Mouse (Mus musculus): Measurements from ENCODE around the gene Pcolce2.
"Not testable (repeated sequence)": the region's sequence is repeated elsewhere in the genome, so short reads cannot be mapped to it uniquely, and the experiment has no call there.

The Pcolce2 gene

DNA sequence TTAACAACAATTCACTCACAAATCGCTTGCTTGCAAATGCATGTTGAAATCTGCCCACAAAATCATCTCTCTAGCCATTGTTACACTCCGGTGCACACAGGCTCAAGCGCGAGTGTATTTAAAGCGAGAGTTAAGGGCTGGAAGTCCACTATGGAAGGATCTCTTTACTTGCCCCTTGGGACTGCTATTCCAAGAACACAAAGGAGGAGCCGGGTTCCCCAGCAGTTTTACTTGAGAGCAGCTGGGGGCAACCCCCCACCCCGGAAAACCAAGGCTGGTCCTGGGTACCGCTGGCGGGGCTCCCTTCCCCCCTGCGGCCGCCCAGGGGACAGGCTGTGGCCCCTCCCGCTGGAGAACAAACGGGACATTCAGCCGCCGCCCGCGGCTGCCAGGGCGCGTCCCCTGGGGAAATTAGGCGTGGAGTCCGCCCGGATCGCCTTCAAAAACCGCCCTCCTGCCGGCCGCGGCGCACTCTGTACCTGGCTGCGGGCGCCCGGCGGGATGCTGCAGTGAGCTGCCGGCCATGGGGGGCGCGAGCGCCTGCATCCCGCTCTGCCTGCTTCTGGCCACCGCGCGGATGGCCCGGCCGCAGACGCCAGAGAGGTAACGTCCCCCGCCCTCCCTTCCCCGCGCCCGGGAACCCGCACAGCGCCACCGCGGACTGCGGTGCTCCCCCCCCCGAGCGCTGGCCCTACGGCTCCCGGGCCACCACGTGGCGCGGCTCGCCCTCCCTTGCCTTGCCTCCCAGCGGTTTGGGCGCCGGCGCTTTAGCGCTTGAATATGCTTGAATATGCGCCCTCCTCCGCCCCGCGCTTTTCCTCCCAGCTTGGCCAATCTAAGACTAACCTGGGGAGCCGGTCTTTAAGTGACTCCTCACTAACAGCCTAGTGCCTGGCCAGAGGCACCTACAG lies at the start of gene Pcolce2:
Gene Pcolce2, plus strand, starts transcription at position 331 of the 911 bp plus-strand sequence.
- DNase-seq = peak; percentile 29

DNA sequence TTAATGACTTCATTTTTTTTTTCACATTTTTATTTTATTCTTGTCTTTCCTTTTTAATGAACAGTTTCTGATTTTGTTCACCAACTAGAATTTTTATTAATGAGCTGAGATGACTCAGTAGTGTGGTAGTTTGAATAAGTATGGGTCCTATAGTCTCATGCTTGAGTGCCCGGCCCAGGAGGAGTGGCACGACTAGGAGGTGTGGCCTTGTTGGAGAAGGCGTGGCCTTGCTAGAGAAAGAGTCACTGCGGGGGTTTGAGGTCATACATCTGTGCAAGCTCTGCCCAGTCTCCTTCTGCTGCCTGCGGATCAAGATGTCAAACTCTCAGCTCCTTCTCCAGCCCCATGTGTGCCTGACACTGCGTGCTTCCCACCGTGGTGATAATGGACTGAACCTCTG lies 49.3 kb upstream of the Pcolce2 start:
- no peak for DNase-seq

DNA sequence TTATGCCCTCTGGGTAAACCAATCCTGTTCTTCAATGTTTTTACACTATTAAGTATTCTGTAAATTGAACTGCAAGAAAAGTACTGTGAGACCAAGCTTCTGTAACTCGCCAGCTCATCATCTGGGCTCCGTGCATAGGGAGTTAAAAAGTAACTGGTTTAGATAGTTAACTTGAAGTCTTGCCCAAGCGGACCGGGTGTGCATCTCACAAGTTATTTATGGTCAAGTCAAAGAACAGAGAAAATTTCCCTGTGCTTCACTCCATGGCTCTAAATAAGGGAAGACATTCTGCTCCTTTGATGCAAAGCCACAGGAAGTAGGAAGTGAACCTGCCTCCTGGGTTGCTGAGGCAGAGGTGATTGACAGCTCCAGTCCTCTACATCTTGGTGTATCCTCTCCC lies 43.1 kb upstream of the Pcolce2 start:
- no peak for DNase-seq

DNA sequence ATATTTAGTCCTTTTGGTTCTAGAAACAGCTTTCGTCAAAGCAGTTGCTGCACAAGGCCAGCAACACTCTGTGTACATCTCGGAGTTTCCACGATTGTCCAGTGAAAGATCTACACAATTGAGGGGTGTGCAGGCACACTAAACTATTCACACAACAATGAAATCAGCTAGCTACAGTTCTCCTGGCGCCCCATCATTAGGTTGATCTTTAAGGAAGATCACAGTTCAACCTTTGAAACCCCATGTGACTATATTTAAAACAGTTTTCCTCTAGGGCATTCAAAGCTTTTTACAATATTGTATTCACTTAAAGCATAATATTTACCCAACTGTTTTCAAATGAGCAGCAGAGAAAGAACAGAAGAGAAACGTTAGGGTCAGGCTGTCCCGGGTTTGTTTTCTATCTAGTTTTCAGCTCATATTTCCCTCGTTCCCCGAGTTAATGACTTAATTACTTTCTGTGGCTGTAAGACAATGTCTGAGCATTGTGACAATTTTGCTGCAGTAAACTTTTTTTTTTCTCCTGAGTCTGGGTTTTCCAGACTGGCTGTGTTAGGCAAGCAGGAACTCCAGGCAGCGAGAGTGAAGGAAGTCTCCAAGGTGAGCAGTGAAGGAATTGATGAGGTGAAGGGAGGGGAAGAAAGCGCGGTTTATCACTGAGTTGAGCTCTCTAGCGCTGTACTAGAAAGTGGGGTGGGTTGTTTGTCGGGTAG lies 39.8 kb upstream of the Pcolce2 start:
- DNase-seq = no peak

DNA sequence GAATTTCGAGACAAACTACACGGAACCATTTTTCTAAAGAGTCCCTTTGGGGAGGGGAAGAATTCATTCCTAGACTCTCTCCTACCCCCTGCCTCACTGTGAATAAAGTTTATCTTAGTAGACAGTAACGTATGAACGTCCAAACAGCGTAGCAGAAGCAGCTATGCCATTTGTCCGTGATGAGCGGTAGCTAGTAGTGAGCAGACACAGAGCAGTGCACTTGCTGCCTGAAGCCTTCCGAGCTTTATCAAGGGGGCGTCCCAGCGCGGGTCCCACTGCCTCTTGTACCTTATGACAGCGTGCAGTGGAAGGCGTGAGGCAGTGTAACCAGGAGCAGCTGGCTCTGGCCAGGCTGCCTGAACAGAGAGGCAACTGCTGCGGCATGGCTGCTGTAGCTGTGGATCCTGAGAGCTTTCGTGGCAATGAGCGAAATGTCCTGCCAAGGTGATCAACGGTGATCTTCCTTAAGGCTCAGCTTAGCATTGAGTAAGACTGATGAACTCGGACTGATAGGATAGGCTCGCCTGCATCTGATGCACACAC lies 39.2 kb upstream of the Pcolce2 start:
- no peak for DNase-seq

GRCm38 (mm10) chr9:95599399-95599798 lies 38.0 kb upstream of the Pcolce2 start:
- DNase-seq = no peak

- DNase-seq = no peak
Measured at GRCm38 (mm10) chr9:95602849-95603248, 34.6 kb upstream of the Pcolce2 start.

GRCm38 (mm10) chr9:95603316-95603715 lies 34.1 kb upstream of the Pcolce2 start:
- no peak for DNase-seq

- no peak for DNase-seq
Measured at GRCm38 (mm10) chr9:95607196-95607595, 30.2 kb upstream of the Pcolce2 start.

- DNase-seq = no peak
Measured at GRCm38 (mm10) chr9:95612246-95612768, 25.1 kb upstream of the Pcolce2 start.

GRCm38 (mm10) chr9:95613426-95614127 lies 23.8 kb upstream of the Pcolce2 start:
- no peak for DNase-seq

- DNase-seq = no peak
Measured at GRCm38 (mm10) chr9:95614861-95615615, 22.4 kb upstream of the Pcolce2 start.

- DNase-seq = no peak
Measured at GRCm38 (mm10) chr9:95615961-95616360, 21.4 kb upstream of the Pcolce2 start.

DNA sequence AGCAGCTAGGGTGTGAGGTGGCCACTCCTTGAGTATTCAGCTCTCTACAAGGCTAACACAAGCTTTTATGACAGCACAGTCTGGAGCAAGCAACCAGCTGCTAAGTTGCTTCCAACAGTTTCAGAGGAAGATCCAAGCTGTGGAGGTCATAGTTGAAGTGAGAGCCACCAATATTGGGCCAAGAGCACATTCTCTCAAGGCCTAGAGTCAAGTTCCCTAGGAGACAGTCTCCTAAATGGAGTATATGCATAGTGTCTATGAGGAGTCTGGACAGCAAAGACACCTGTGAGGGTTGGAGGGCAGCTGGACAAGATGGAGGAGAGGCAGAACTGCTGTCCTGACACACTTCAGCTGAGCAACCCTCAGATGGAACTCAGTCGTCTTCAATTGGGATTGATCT lies 18.8 kb upstream of the Pcolce2 start:
- DNase-seq = no peak

- no peak for DNase-seq
Measured at GRCm38 (mm10) chr9:95624072-95624471, 13.3 kb upstream of the Pcolce2 start.

GRCm38 (mm10) chr9:95628439-95628948 lies 8.9 kb upstream of the Pcolce2 start:
- no peak for DNase-seq

DNA sequence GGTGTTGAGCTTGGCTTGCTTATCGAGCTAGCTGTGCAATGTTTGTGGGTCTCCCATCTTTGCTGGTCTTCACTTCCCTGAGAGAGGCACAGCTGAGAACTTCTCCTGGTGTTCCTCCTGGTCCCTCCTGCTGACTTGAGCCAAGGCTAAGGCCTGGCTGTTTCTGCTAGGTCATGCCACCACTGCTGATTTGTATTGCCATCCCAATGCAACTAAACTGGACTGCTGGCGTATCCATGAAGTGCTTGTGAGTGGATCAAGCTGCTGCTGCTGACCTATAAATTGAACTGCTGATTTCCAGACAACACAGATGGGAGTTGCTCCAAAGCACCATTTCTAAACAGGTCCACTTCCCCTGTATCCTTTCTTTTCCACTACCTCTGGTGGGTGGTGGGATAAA lies 7.8 kb upstream of the Pcolce2 start:
- DNase-seq = not testable (repeated sequence)

DNA sequence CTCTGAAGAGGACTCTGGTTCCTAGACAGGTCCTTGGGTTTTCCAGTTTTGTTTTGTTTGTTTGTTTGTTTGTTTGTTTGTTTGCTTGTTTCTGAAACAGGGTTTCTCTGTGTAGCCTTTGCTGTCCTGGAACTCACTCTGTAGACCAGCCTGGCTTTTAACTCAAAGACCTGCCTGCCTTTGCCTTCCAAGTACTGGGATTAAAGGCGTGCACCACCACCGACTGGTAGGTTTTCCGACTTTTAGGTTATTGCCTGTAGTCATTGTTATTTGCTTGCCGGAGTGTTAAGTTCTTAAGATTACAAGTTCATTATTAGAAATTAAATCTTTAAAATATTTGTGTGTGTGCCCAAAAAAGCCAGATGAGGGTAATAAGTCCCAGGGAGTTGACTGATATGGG lies 1.0 kb upstream of the Pcolce2 start:
- no peak for DNase-seq

GRCm38 (mm10) chr9:95639919-95640318 lies 2.5 kb downstream of the Pcolce2 start:
- DNase-seq = no peak

- no peak for DNase-seq
Measured at GRCm38 (mm10) chr9:95645926-95646325, 8.5 kb downstream of the Pcolce2 start.

- no peak for DNase-seq
Measured at GRCm38 (mm10) chr9:95653363-95653762, 16.0 kb downstream of the Pcolce2 start.

DNA sequence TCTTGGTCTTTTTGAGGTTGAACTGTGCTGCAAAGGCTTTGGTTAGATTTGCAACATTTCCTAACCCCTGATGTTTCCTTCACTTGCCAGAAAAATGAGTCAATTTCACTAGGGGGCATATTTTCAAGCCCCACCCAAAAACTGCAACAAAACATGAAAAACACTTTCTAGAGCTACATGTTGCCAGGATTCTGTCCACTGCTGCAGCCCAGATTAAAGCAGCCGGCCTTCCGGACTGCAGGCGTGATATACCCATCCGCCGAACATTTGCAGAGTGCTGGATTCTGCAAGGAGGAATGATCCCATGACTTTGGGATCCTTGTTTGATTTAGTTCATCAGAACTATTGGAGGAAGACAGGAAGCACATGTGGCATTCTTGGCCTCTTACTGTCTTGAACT lies 17.0 kb downstream of the Pcolce2 start:
- no peak for DNase-seq

All from right cerebral cortex, postnatal 25 days (tissue).